Mouse (Mus musculus) spleen, postnatal 4 days (tissue): ENCODE results near the gene Itpkb.

ENCODE experiments used
- DNase-seq, 2 experiments: peaks; one replicate each; pipeline ENCODE4 v3.0.0; 2022; ENCODE audit warnings: low spot score in 2 of 2

Itpkb gene

GRCm38 (mm10) chr1:180420496-180421164 is 90.3 kb downstream of the Itpkb start:
- DNase-seq: no peak

- DNase-seq: no peak
These were observed 91.1 kb downstream of the Itpkb start for GRCm38 (mm10) chr1:180421165-180421909.

- DNase-seq: peak; percentile 60 to 85
These were observed 92.0 kb downstream of the Itpkb start for GRCm38 (mm10) chr1:180422076-180422828.

GRCm38 (mm10) chr1:180423008-180423639 is 92.8 kb downstream of the Itpkb start:
- peak; percentile 34 to 64 for DNase-seq

GRCm38 (mm10) chr1:180423931-180424330 is 93.6 kb downstream of the Itpkb start:
- DNase-seq: no peak

GRCm38 (mm10) chr1:180426405-180426804 is 96.1 kb downstream of the Itpkb start:
- DNase-seq: no peak

- DNase-seq: peak in 1 of 2 experiments; percentile 60
These were observed 97.4 kb downstream of the Itpkb start for GRCm38 (mm10) chr1:180427685-180428084.

GRCm38 (mm10) chr1:180428101-180428712 is 97.9 kb downstream of the Itpkb start:
- DNase-seq: peak; percentile 51 to 79

GRCm38 (mm10) chr1:180428871-180429270 is 98.6 kb downstream of the Itpkb start:
- no peak for DNase-seq

- no peak for DNase-seq
These were observed 99.5 kb downstream of the Itpkb start for GRCm38 (mm10) chr1:180429819-180430218.

- peak; percentile 57 to 74 for DNase-seq
These were observed 101.5 kb downstream of the Itpkb start for GRCm38 (mm10) chr1:180431833-180432232.

GRCm38 (mm10) chr1:180433098-180433538 is 102.8 kb downstream of the Itpkb start:
- DNase-seq: no peak

GRCm38 (mm10) chr1:180433796-180434566 is 103.7 kb downstream of the Itpkb start:
- no peak for DNase-seq

- DNase-seq: no peak
These were observed 104.6 kb downstream of the Itpkb start for GRCm38 (mm10) chr1:180434925-180435324.

GRCm38 (mm10) chr1:180439496-180439895 is 109.2 kb downstream of the Itpkb start:
- DNase-seq: no peak

- no peak for DNase-seq
These were observed 114.1 kb downstream of the Itpkb start for GRCm38 (mm10) chr1:180444411-180444810.

- no peak for DNase-seq
These were observed 119.4 kb downstream of the Itpkb start for GRCm38 (mm10) chr1:180449641-180450040.

- no peak for DNase-seq
These were observed 128.0 kb downstream of the Itpkb start for GRCm38 (mm10) chr1:180458274-180458673.

GRCm38 (mm10) chr1:180458680-180459079 is 128.4 kb downstream of the Itpkb start:
- no peak for DNase-seq

GRCm38 (mm10) chr1:180460721-180461120 is 130.4 kb downstream of the Itpkb start:
- DNase-seq: no peak

GRCm38 (mm10) chr1:180462396-180462795 is 132.1 kb downstream of the Itpkb start:
- no peak for DNase-seq
